Comparison of ENCODE assay signal across 19 mouse cellular contexts in genomic region chr17:83477089-83477488, GRCm38 (mm10).
"Had no signal": no experiment of that assay in that cellular context is flagged by ENCODE, and none has a peak within 500 bp of the region (broad histone marks: within the 10 kb centered on the region; RNA-seq: fewer than 3 reads in every experiment).

No protein-coding gene starts in this region.

- H3K4me1 ChIP-seq: midbrain, embryonic 10.5 days; midbrain, embryonic 12.5 days; neural tube, embryonic 13.5 days; neural tube, embryonic 15.5 days had no signal

- ATAC-seq: midbrain, embryonic 16.5 days had no signal

- DNase-seq: lung, adult 18-20 months; lung, embryonic 14.5 days; lung, postnatal 14 days; lung, postnatal 4 days; midbrain, embryonic 14.5 days; retina, postnatal 1 day; right cerebral cortex, adult 18-20 months; right cerebral cortex, postnatal 25 days; right cerebral cortex, postnatal 4 days; spleen, adult 18-20 months; thymus, adult 18-20 months; thymus, postnatal 14 days; thymus, postnatal 36 days had no signal

- H3K9me3 ChIP-seq: midbrain, embryonic 10.5 days; midbrain, embryonic 12.5 days; neural tube, embryonic 13.5 days; neural tube, embryonic 15.5 days had no signal

- H3K27ac ChIP-seq: midbrain, embryonic 10.5 days; midbrain, embryonic 12.5 days; neural tube, embryonic 13.5 days; neural tube, embryonic 15.5 days had no signal

- H3K4me3 ChIP-seq: midbrain, embryonic 10.5 days; midbrain, embryonic 12.5 days; myocyte; neural tube, embryonic 13.5 days; neural tube, embryonic 15.5 days had no signal

- H3K9ac ChIP-seq: lung, embryonic 14.5 days; midbrain, embryonic 12.5 days; neural tube, embryonic 13.5 days; neural tube, embryonic 15.5 days had no signal

- H3K27me3 ChIP-seq: midbrain, embryonic 12.5 days; neural tube, embryonic 13.5 days; neural tube, embryonic 15.5 days had no signal
